Mouse (Mus musculus) thymus, adult 2 months (tissue): ENCODE measurements around the gene Ttll5. TPM values are rescaled to one million over a fixed set of nuclear protein-coding genes. Genes with fewer than 3 reads are reported as not detected.

Source experiments
- DNase-seq: peaks from one replicate; pipeline ENCODE4 v3.0.0; 2021
- H3K27ac ChIP-seq: fragments of 200-500 bp; 2 replicates; pipeline ENCODE4 v1.5.1; 2012; ENCODE audit warnings: low read length, control low read depth; ENCODE audit not compliant: control insufficient read depth, insufficient read depth
- H3K27me3 ChIP-seq: fragments of 200-500 bp; 2 replicates; pipeline ENCODE4 v1.6.1; 2012; ENCODE audit warnings: mild to moderate bottlenecking, low read length, moderate library complexity, mixed read lengths; ENCODE audit not compliant: control insufficient read depth, insufficient read depth
- H3K36me3 ChIP-seq: fragments of 200-500 bp; 2 replicates; pipeline ENCODE4 v1.6.1; 2012; ENCODE audit warnings: mild to moderate bottlenecking, low read length, moderate library complexity; ENCODE audit not compliant: control insufficient read depth, insufficient read depth
- H3K4me1 ChIP-seq: fragments of 200-500 bp; replicated peaks from 2 replicates; pipeline ENCODE4 v1.6.1; 2012; ENCODE audit warnings: low read length; ENCODE audit not compliant: control insufficient read depth, insufficient read depth
- H3K4me3 ChIP-seq: fragments of 200-500 bp; 2 replicates; pipeline ENCODE4 v1.5.1; 2012; ENCODE audit warnings: mild to moderate bottlenecking, low read length, control low read depth, moderate library complexity; ENCODE audit not compliant: control insufficient read depth, insufficient read depth
- CTCF ChIP-seq: fragments of 200-500 bp; IDR thresholded peaks from 2 replicates; pipeline ENCODE4 v1.5.1; 2012; ENCODE audit warnings: mild to moderate bottlenecking, control low read depth, low read length, moderate library complexity, borderline replicate concordance; ENCODE audit not compliant: control insufficient read depth, poor library complexity, insufficient read depth; ENCODE audit errors: extremely low read depth
- POLR2A ChIP-seq: fragments of 200-500 bp; IDR thresholded peaks from 2 replicates; pipeline ENCODE4 v1.6.1; 2012; ENCODE audit warnings: mild to moderate bottlenecking, low read length, control low read depth, moderate library complexity; ENCODE audit not compliant: control insufficient read depth, poor library complexity, insufficient read depth; ENCODE audit errors: extremely low read depth
- WGBS: fragments of 180-500 bp; shearing (Covaris S2); methylation state at CpG from one replicate; pipeline ENCODE4 v1.1.7; 2018; 5-methylcytosine and 5-hydroxymethylcytosine counted together
- polyA plus RNA-seq: library from polyadenylated mRNA; depleted of rRNA; stranded (reverse); fragments of >200 nt; gene quantifications from 2 replicates; pipeline ENCODE4 v1.2.3, GENCODE M21; 2012

Gene Ttll5
- polyA plus RNA-seq, 1 experiment: 20.2 TPM

DNA sequence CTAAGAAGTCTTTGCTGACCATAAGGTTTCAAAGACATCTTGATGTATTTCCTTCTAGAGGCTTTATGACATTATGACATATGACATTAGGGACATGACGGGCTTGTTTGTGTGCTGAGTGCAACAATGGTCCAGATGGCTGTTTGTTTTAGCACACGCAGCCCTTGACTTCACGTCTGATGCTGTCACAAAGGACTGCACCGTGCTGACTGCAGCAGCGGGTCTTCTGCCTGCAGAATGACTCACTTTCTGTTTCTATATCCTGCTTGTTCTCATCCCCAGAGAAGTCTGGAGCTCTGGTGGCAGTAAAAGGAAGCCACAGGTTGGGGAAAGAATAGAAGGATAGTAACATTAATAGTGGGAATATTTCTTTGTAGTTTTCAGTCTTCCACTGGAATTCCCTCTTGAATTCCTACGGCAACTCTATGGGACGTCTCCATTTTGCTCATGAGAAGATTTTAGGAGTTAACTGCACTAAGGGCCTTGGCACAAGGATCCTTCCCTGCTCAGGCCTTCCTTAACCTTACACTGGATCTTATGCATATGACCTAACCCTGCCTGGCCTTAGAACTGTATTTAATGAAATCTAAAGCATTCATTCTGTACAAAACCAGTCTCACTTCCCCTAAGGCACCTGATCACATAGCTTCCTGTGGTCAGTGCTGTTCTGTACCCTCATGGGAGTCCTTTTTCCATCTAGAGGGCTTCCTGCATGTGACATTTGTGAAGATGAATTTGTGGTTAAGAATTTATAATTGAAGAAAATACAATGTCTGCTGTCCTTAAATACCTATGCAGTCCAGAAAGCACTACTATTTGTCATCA lies 167.8 kb downstream of the Ttll5 start:
- no peak overlapping the region for H3K27ac ChIP-seq
- no peak for TF ChIP-seq POLR2A
- TF ChIP-seq CTCF: no peak
- DNase-seq: no peak

DNA sequence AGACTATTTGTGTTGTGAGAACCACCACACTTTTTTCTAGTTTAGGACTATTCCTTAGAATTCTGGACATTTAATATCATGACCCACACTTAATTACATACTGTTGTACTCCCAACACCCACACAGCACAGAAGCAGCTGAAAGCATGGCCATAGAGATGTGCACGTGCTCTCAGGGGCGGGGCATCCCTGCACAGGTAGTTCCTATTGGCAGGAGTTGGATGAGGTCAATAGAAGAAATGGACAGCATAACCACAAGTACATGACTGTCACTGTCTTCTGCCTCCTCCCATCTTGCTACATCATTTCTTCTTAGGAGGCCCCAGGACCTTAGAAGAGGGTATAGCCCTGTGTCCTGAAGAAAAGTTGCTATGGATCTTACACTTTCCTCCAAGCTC lies 168.4 kb downstream of the Ttll5 start:
- Histone ChIP-seq H3K27me3 (no peaks in the 10 kb centered on the region), H3K4me1 (no peaks in the 10 kb centered on the region), H3K36me3 (no peaks in the 10 kb centered on the region), H3K27ac (no peak overlapping the region), H3K4me3 (no peak overlapping the region)
- no peak for TF ChIP-seq POLR2A
- no peak for TF ChIP-seq CTCF
- WGBS: 92% methylated on average over 2 of the region's 2 CpGs
- no peak for DNase-seq

More for the DNA sequence above, 167.8 kb downstream of the Ttll5 start:
- no peaks in the 10 kb centered on the region for H3K27me3 ChIP-seq
- no peak overlapping the region for H3K4me3 ChIP-seq
- H3K36me3 ChIP-seq: no peaks in the 10 kb centered on the region
- no peaks in the 10 kb centered on the region for H3K4me1 ChIP-seq
- WGBS: 59% methylated on average over 7 of the region's 7 CpGs

DNA sequence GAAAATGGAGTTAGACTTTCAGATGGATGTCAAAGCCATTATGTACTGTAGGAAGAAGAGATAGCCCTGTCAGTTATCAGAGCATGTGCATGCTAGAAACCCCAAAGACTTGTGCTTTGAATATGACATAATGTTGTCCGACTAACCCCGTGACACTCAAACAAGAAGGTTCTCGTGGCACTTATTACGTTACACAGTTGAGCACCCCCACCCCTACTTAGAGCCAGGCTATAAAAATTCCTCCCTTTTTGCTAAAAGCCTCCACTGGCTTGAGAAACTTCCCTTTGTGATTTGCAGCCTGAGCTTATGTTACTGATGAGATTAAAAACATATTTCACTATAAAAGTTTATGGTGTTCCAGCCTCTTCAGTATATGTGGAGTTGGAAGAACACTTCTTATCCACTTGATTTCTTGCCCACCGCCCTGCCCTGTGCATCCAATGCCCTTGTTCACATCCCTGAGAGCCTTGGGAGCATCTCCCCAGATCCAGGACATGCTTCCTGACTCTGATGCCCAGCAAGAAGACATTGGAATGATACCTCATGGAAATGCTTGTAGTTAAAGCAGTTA lies 169.4 kb downstream of the Ttll5 start:
- no peak for TF ChIP-seq POLR2A
- no peak for TF ChIP-seq CTCF
- WGBS: 97% methylated on average over 5 of the region's 5 CpGs
- no peak for DNase-seq

DNA sequence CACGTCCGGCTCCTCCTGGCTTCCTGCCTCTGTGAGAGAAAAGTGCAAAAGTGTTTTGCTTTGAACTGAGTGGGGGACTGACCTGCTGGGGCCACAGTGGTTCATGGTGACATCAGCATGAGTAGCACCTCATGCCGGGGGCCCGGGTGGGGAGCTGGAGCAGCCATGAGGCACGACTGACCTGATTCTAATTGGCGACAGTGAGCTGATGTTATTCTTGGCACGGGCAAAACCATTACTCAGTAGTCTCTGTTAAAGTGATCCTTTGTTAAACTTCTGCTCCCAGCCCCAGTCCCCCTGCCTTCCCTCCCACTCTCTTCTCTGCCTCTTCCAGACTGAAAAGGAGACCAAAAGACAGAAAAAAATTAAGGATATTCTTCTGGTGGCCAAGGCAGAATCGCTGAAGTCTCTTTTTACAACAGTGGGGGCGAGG lies 176.2 kb downstream of the Ttll5 start:
- WGBS: 87% methylated on average over 9 of the region's 9 CpGs
- DNase-seq: no peak
- Histone ChIP-seq H3K27ac (no peak overlapping the region), H3K4me1 (no peaks in the 10 kb centered on the region), H3K36me3 (no peaks in the 10 kb centered on the region), H3K4me3 (no peak overlapping the region), H3K27me3 (no peaks in the 10 kb centered on the region)
- no peak for TF ChIP-seq CTCF
- no peak for TF ChIP-seq POLR2A

More for the DNA sequence above, 169.4 kb downstream of the Ttll5 start:
- Histone ChIP-seq H3K4me3 (no peak overlapping the region), H3K27ac (no peak overlapping the region), H3K4me1 (no peaks in the 10 kb centered on the region), H3K27me3 (no peaks in the 10 kb centered on the region), H3K36me3 (no peaks in the 10 kb centered on the region)

DNA sequence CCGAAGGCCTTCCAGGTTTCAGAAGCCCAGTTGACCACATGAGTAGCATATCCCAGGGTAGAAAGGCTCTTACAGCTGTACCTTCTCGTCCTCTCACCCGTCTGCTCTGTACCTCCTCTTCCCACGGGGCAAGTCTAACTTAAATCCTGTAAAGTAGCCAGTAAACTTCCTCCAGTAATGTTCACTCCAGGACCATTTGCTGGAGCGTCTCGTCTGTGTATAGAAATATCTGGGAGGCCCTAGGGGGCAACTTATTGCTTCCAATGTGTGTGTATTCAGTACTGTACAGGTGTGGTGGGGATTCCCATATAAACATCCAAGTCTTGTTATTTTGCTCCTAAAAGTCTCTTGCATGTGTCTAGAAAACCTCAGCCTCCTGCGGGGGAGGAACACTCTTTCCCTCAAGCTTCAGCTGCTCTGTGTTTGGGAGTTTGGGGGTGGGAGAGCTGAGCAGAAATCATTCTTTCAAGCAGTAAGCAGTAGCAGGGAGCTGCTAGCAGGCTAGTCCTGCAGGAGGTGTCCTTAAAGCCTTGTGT lies 176.7 kb downstream of the Ttll5 start:
- H3K36me3 ChIP-seq: no peaks in the 10 kb centered on the region
- DNase-seq: no peak
- no peak overlapping the region for H3K27ac ChIP-seq
- no peak overlapping the region for H3K4me3 ChIP-seq
- H3K27me3 ChIP-seq: no peaks in the 10 kb centered on the region
- no peak for TF ChIP-seq POLR2A
- no peak for TF ChIP-seq CTCF
- WGBS: 91% methylated on average over 7 of the region's 7 CpGs
- no peaks in the 10 kb centered on the region for H3K4me1 ChIP-seq

DNA sequence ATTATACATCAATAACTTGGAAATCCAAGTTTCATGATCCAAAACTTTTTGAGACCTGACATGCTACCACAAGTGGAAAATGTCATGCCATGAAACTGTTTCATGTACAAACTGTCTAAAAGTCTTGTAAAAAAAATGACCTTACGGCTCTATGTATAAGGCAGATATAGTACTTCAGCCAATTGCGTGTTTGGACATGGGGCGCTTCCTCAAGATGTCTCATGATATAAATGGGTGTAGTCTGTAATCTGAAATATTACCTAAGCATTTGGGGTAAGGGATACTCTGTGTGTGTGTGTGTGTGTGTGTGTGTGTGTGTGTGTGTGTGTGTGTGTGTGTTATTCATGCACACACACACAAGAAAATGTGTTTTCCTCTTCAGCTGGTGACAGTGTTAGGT lies 180.2 kb downstream of the Ttll5 start:
- H3K4me3 ChIP-seq: no peak overlapping the region
- over 99% methylated on average over 3 of the region's 3 CpGs for WGBS
- peaks cover 3% of the 10 kb centered on the region; the same call in 1 of the 2 replicates for H3K4me1 ChIP-seq
- DNase-seq: no peak
- no peaks in the 10 kb centered on the region for H3K27me3 ChIP-seq
- TF ChIP-seq POLR2A: no peak
- no peak for TF ChIP-seq CTCF
- no peaks in the 10 kb centered on the region for H3K36me3 ChIP-seq
- H3K27ac ChIP-seq: no peak overlapping the region

DNA sequence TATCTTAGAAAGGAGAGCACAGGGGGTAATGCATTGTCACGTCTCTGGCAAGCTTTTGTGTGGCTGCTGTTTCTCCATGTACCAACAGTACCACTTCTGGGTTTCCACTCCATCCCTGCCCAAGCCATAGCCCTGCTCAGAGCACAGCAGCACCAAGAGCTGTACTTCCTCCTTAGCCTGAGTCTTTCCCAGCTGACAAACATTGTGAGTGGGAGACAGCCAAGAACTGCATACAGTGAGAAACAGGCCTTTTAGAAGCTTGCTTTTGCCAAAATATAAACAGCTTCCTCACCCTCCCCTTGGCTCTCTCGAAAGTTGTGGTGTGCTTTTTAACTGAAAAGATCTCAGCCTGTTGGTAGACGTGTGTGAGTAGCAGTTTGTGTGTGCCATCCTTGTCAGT lies 182.9 kb downstream of the Ttll5 start:
- TF ChIP-seq CTCF: no peak
- TF ChIP-seq POLR2A: no peak
- no peak overlapping the region for H3K27ac ChIP-seq
- 72% methylated on average over 3 of the region's 3 CpGs for WGBS

More for the DNA sequence above, 182.9 kb downstream of the Ttll5 start:
- no peaks in the 10 kb centered on the region for H3K27me3 ChIP-seq
- H3K36me3 ChIP-seq: no peaks in the 10 kb centered on the region
- H3K4me3 ChIP-seq: no peak overlapping the region
- peaks cover 3% of the 10 kb centered on the region; the same call in 1 of the 2 replicates for H3K4me1 ChIP-seq
- no peak for DNase-seq
